Mouse (Mus musculus): ENCODE measurements around the gene Tcf19. TPM values are rescaled to one million over a fixed set of nuclear protein-coding genes. Genes with fewer than 3 reads are reported as not detected.

Tcf19 gene
- polyA plus RNA-seq, 1 experiment from 2014 or later, result 83.2 TPM

- Histone ChIP-seq H3K9ac (ENCODE audit: low read depth, low read length) (no peak overlapping the region), H3K4me1 (ENCODE audit: control insufficient read depth, insufficient read depth, low read length) (no peaks in the 10 kb centered on the region), H3K27ac (replicated peaks; ENCODE audit: low read depth, low read length) (no peak overlapping the region), H3K4me2 (ENCODE audit: low read depth, low read length) (no peak overlapping the region), H3K36me3 (ENCODE audit: control insufficient read depth, insufficient read depth, low read length) (no peaks in the 10 kb centered on the region), H3K4me3 (ENCODE audit: low read depth, low read length) (no peak overlapping the region), H3K27me3 (replicated peaks; ENCODE audit: control insufficient read depth, insufficient read depth, low read length) (no peaks in the 10 kb centered on the region), H3K9me3 (ENCODE audit: control insufficient read depth, low read length) (no peaks in the 10 kb centered on the region)
- no peak for DNase-seq (ENCODE audit: low spot score)
- WGBS, result 78% methylated on average over 15 of the region's 15 CpGs
- ATAC-seq (ENCODE audit: low read depth), result no peak
Measured at GRCm38 (mm10) chr17:35542761-35543411, 26.3 kb upstream of the Tcf19 start.

GRCm38 (mm10) chr17:35539540-35539939 is 22.9 kb upstream of the Tcf19 start:
- Histone ChIP-seq H3K27ac (replicated peaks; ENCODE audit: low read depth, low read length) (no peak overlapping the region), H3K4me2 (ENCODE audit: low read depth, low read length) (no peak overlapping the region), H3K36me3 (ENCODE audit: control insufficient read depth, insufficient read depth, low read length) (no peaks in the 10 kb centered on the region), H3K27me3 (replicated peaks; ENCODE audit: control insufficient read depth, insufficient read depth, low read length) (no peaks in the 10 kb centered on the region), H3K9ac (ENCODE audit: low read depth, low read length) (no peak overlapping the region), H3K4me3 (ENCODE audit: low read depth, low read length) (no peak overlapping the region), H3K9me3 (ENCODE audit: control insufficient read depth, low read length) (no peaks in the 10 kb centered on the region), H3K4me1 (ENCODE audit: control insufficient read depth, insufficient read depth, low read length) (no peaks in the 10 kb centered on the region)
- 45% methylated on average over 10 of the region's 10 CpGs for WGBS
- ATAC-seq (ENCODE audit: low read depth) (no peak), DNase-seq (ENCODE audit: low spot score) (no peak)

DNA sequence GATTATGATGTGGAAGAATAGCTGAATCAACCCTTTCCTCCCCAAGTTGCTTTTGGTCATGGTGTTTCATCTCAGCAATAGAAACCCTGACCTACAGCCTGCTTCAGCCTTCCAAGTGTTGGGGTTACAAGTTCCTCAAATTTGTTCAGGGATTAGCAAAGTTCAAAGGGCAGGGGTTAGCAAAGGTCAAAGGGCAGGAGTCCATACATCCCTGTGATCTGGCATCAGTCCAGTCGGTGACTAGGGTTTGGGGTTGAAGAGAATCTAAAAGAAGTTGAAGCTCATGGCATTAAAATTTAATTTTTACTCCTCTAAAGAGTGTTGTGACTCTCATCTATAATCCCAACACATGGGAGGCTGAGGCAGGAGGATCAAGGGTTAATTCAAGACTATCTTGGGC is 21.9 kb upstream of the Tcf19 start:
- Histone ChIP-seq H3K4me3 (ENCODE audit: low read depth, low read length) (no peak overlapping the region), H3K4me1 (ENCODE audit: control insufficient read depth, insufficient read depth, low read length) (no peaks in the 10 kb centered on the region), H3K9ac (ENCODE audit: low read depth, low read length) (no peak overlapping the region), H3K9me3 (ENCODE audit: control insufficient read depth, low read length) (no peaks in the 10 kb centered on the region), H3K36me3 (ENCODE audit: control insufficient read depth, insufficient read depth, low read length) (no peaks in the 10 kb centered on the region), H3K4me2 (ENCODE audit: low read depth, low read length) (no peak overlapping the region), H3K27ac (replicated peaks; ENCODE audit: low read depth, low read length) (no peak overlapping the region), H3K27me3 (replicated peaks; ENCODE audit: control insufficient read depth, insufficient read depth, low read length) (no peaks in the 10 kb centered on the region)
- no peak for ATAC-seq (ENCODE audit: low read depth)
- 74% methylated on average over 1 of the region's 1 CpGs for WGBS
- no peak for DNase-seq (ENCODE audit: low spot score)

GRCm38 (mm10) chr17:35537421-35537820 is 20.8 kb upstream of the Tcf19 start:
- H3K4me1 ChIP-seq (ENCODE audit: control insufficient read depth, insufficient read depth, low read length), result no peaks in the 10 kb centered on the region
- H3K4me3 ChIP-seq (ENCODE audit: low read depth, low read length), result no peak overlapping the region
- no peak overlapping the region for H3K9ac ChIP-seq (ENCODE audit: low read depth, low read length)
- no peaks in the 10 kb centered on the region for H3K36me3 ChIP-seq (ENCODE audit: control insufficient read depth, insufficient read depth, low read length)
- no peaks in the 10 kb centered on the region for H3K9me3 ChIP-seq (ENCODE audit: control insufficient read depth, low read length)
- no peak for ATAC-seq (ENCODE audit: low read depth)
- H3K27ac ChIP-seq (replicated peaks; ENCODE audit: low read depth, low read length), result no peak overlapping the region
- no peaks in the 10 kb centered on the region for H3K27me3 ChIP-seq (replicated peaks; ENCODE audit: control insufficient read depth, insufficient read depth, low read length)
- no peak for DNase-seq (ENCODE audit: low spot score)
- no peak overlapping the region for H3K4me2 ChIP-seq (ENCODE audit: low read depth, low read length)
- whole genome bisulfite sequencing, result 83% methylated on average over 4 of the region's 4 CpGs

- Histone ChIP-seq H3K36me3 (ENCODE audit: control insufficient read depth, insufficient read depth, low read length) (peaks cover 17% of the 10 kb centered on the region), H3K27me3 (replicated peaks; ENCODE audit: control insufficient read depth, insufficient read depth, low read length) (no peaks in the 10 kb centered on the region), H3K9ac (ENCODE audit: low read depth, low read length) (no peak overlapping the region), H3K4me3 (ENCODE audit: low read depth, low read length) (no peak overlapping the region), H3K27ac (replicated peaks; ENCODE audit: low read depth, low read length) (no peak overlapping the region), H3K9me3 (ENCODE audit: control insufficient read depth, low read length) (no peaks in the 10 kb centered on the region), H3K4me1 (ENCODE audit: control insufficient read depth, insufficient read depth, low read length) (no peaks in the 10 kb centered on the region), H3K4me2 (ENCODE audit: low read depth, low read length) (no peak overlapping the region)
- peak; percentile 78 for ATAC-seq (ENCODE audit: low read depth)
- peak; percentile 85 for DNase-seq (ENCODE audit: low spot score)
- 9% methylated on average over 6 of the region's 6 CpGs for WGBS
Measured at GRCm38 (mm10) chr17:35534343-35534742, 17.7 kb upstream of the Tcf19 start.

DNA sequence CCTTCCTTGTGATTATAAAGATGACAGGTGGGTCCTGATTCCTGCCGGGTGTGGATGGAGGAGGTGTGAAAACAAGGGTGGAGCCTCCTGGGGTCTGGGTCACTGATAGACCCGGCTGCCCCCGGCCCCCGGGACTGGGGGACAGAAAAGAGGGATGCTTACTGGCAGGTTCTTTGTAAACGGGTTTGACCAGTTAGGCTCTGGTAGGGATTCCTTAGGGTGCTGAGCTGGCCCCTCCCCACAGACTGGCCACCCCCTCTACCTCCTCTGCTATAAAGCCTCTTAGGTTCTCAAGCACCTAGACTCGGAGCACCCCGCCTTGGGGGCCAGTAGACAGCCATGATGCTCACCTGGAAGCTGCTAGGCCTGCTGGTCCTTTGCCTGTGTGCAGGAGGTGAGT is 16.3 kb upstream of the Tcf19 start, which contains the start of gene Psors1c2:
TSS of gene Psors1c2 (plus strand) at position 301 of the 400 bp plus-strand sequence.
- no peaks in the 10 kb centered on the region for H3K27me3 ChIP-seq (replicated peaks; ENCODE audit: control insufficient read depth, insufficient read depth, low read length)
- ATAC-seq (ENCODE audit: low read depth) (no peak), DNase-seq (ENCODE audit: low spot score) (no peak)
- H3K4me1 ChIP-seq (ENCODE audit: control insufficient read depth, insufficient read depth, low read length), result no peaks in the 10 kb centered on the region
- H3K9ac ChIP-seq (ENCODE audit: low read depth, low read length), result no peak within 1 kb of the TSS
- H3K27ac ChIP-seq (replicated peaks; ENCODE audit: low read depth, low read length), result no peak within 1 kb of the TSS
- 47% methylated on average over 7 of the region's 7 CpGs for WGBS
- no peak within 1 kb of the TSS for H3K4me3 ChIP-seq (ENCODE audit: low read depth, low read length)
- no peak within 1 kb of the TSS for H3K4me2 ChIP-seq (ENCODE audit: low read depth, low read length)
- no peaks in the 10 kb centered on the region for H3K9me3 ChIP-seq (ENCODE audit: control insufficient read depth, low read length)
- H3K36me3 ChIP-seq (ENCODE audit: control insufficient read depth, insufficient read depth, low read length), result peaks cover 32% of the 10 kb centered on the region

GRCm38 (mm10) chr17:35532360-35532759 is 15.7 kb upstream of the Tcf19 start:
- Histone ChIP-seq H3K27ac (replicated peaks; ENCODE audit: low read depth, low read length) (no peak overlapping the region), H3K4me3 (ENCODE audit: low read depth, low read length) (no peak overlapping the region), H3K4me2 (ENCODE audit: low read depth, low read length) (no peak overlapping the region), H3K4me1 (ENCODE audit: control insufficient read depth, insufficient read depth, low read length) (no peaks in the 10 kb centered on the region), H3K9ac (ENCODE audit: low read depth, low read length) (no peak overlapping the region), H3K9me3 (ENCODE audit: control insufficient read depth, low read length) (no peaks in the 10 kb centered on the region), H3K36me3 (ENCODE audit: control insufficient read depth, insufficient read depth, low read length) (peaks cover 34% of the 10 kb centered on the region), H3K27me3 (replicated peaks; ENCODE audit: control insufficient read depth, insufficient read depth, low read length) (no peaks in the 10 kb centered on the region)
- no peak for DNase-seq (ENCODE audit: low spot score)
- no peak for ATAC-seq (ENCODE audit: low read depth)
- 15% methylated on average over 3 of the region's 3 CpGs for WGBS

DNA sequence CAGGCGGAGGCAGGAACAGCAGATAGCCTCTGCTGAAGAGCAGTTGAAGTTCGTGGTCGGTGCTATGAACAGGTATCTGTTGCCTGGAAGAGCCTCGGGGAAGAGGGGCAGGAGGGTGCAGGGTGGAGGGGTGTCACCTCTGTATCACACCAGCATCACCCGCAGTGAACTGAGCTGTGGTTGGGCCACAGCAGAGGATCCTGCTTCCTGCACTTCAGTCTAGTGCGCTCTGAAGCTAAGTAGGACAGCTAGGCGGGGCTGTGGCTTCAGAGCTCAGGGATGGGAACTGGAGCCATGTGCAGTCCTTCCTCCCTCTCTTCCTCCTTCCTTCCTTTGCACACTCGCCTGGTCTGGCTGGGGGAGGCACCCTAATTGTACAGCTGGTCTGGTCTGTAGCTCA is 10.0 kb upstream of the Tcf19 start:
- no peaks in the 10 kb centered on the region for H3K27me3 ChIP-seq (replicated peaks; ENCODE audit: control insufficient read depth, insufficient read depth, low read length)
- no peaks in the 10 kb centered on the region for H3K4me1 ChIP-seq (ENCODE audit: control insufficient read depth, insufficient read depth, low read length)
- no peak overlapping the region for H3K4me3 ChIP-seq (ENCODE audit: low read depth, low read length)
- no peak for ATAC-seq (ENCODE audit: low read depth)
- peaks cover 79% of the 10 kb centered on the region for H3K36me3 ChIP-seq (ENCODE audit: control insufficient read depth, insufficient read depth, low read length)
- DNase-seq (ENCODE audit: low spot score), result no peak
- H3K9ac ChIP-seq (ENCODE audit: low read depth, low read length), result no peak overlapping the region
- no peak overlapping the region for H3K27ac ChIP-seq (replicated peaks; ENCODE audit: low read depth, low read length)
- WGBS, result 77% methylated on average over 8 of the region's 8 CpGs
- no peak overlapping the region for H3K4me2 ChIP-seq (ENCODE audit: low read depth, low read length)
- no peaks in the 10 kb centered on the region for H3K9me3 ChIP-seq (ENCODE audit: control insufficient read depth, low read length)

GRCm38 (mm10) chr17:35524354-35524753 is 7.7 kb upstream of the Tcf19 start:
- WGBS, result 81% methylated on average over 9 of the region's 9 CpGs
- no peak overlapping the region for H3K4me2 ChIP-seq (ENCODE audit: low read depth, low read length)
- no peak overlapping the region for H3K4me3 ChIP-seq (ENCODE audit: low read depth, low read length)
- no peak overlapping the region for H3K9ac ChIP-seq (ENCODE audit: low read depth, low read length)
- no peak overlapping the region for H3K27ac ChIP-seq (replicated peaks; ENCODE audit: low read depth, low read length)
- H3K4me1 ChIP-seq (ENCODE audit: control insufficient read depth, insufficient read depth, low read length), result no peaks in the 10 kb centered on the region
- H3K27me3 ChIP-seq (replicated peaks; ENCODE audit: control insufficient read depth, insufficient read depth, low read length), result no peaks in the 10 kb centered on the region
- ATAC-seq (ENCODE audit: low read depth), result no peak
- H3K36me3 ChIP-seq (ENCODE audit: control insufficient read depth, insufficient read depth, low read length), result peaks cover 72% of the 10 kb centered on the region
- no peaks in the 10 kb centered on the region for H3K9me3 ChIP-seq (ENCODE audit: control insufficient read depth, low read length)
- DNase-seq (ENCODE audit: low spot score), result no peak

Data from embryonic facial prominence, embryonic 14.5 days (tissue).